Mouse (Mus musculus) heart, adult 8-10 months (tissue): ENCODE results near the gene Cwc25. TPM values are rescaled to one million over a fixed set of nuclear protein-coding genes. Genes with fewer than 3 reads are reported as not detected.

Experiments used
- DNase-seq: peaks from one replicate; pipeline ENCODE4 v3.0.0; 2022; ENCODE audit warnings: low spot score
- microRNA-seq: library from miRNA; unstranded; fragments of <30 nt; microRNA quantifications from one replicate; pipeline ENCODE4 v1.2.0, GENCODE M21; 2022
- total RNA-seq, 4 experiments: library from RNA; stranded (reverse); gene quantifications; 2 replicates each; pipeline ENCODE4 v1.2.4; 2022

The Cwc25 gene
- total RNA-seq, 4 experiments from 2014 or later = 6.1 to 7.1 (median 6.3) TPM

GRCm38 (mm10) chr11:97700003-97700745, 66.2 kb downstream of the Cwc25 start, which contains the start of gene Pcgf2:
Gene Pcgf2 (minus strand): TSS chr11:97700497.
- DNase-seq = peak; percentile 77

- peak; percentile 83 for DNase-seq
These were observed 66.7 kb downstream of the Cwc25 start for GRCm38 (mm10) chr11:97699626-97700002.

- DNase-seq = peak; percentile 45
These were observed 67.4 kb downstream of the Cwc25 start for GRCm38 (mm10) chr11:97698741-97699611.

- no peak for DNase-seq
These were observed 68.3 kb downstream of the Cwc25 start for GRCm38 (mm10) chr11:97697891-97698529.

- no peak for DNase-seq
These were observed 69.0 kb downstream of the Cwc25 start for GRCm38 (mm10) chr11:97697199-97697890.

- DNase-seq = no peak
These were observed 69.7 kb downstream of the Cwc25 start for GRCm38 (mm10) chr11:97696669-97697068.

GRCm38 (mm10) chr11:97695712-97696401, 70.5 kb downstream of the Cwc25 start:
- DNase-seq = no peak

Small RNA genes within 50 kb of the gene (microRNA-seq; reads per million reads assigned to microRNA genes)
- not detected for gene Mir8102

Other genes starting within 250 kb of the Cwc25 start
- under 1 TPM; 0.06 to 0.75 (median 0.18) TPM for gene Srcin1, start 190.4 kb downstream of the Cwc25 start, total RNA-seq
- 1 to 10 TPM in 3 of 4 experiments, under 1 TPM in 1; 0.92 to 1.7 (median 1.2) TPM for gene Epop, start 136.9 kb downstream of the Cwc25 start, total RNA-seq
- 10 to 100 TPM; 68.8 to 84.0 (median 69.8) TPM for gene Mllt6, start 103.1 kb downstream of the Cwc25 start, total RNA-seq
- gene Cisd3, start 80.7 kb downstream of the Cwc25 start, total RNA-seq = 100 to 1,000 TPM; 133 to 158 (median 141) TPM
- 1 to 10 TPM; 4.6 to 6.3 (median 5.3) TPM for gene Pcgf2, start 66.1 kb downstream of the Cwc25 start, total RNA-seq
- 100 to 1,000 TPM; 145 to 154 (median 150) TPM for gene Psmb3, start 63.2 kb downstream of the Cwc25 start, total RNA-seq
- gene Pip4k2b, start 21.9 kb downstream of the Cwc25 start, total RNA-seq = 10 to 100 TPM; 21.9 to 26.6 (median 25.6) TPM
- gene 1700001P01Rik, start 9.4 kb upstream of the Cwc25 start, total RNA-seq = not detected
- gene Rpl23, start 15.9 kb upstream of the Cwc25 start, total RNA-seq = 100 to 1,000 TPM; 425 to 610 (median 521) TPM
- gene Lasp1, start 32.4 kb upstream of the Cwc25 start, total RNA-seq = 10 to 100 TPM; 20.1 to 32.0 (median 25.8) TPM
- 1 to 10 TPM in 1 of 4 experiments, under 1 TPM in 3; 0.22 to 1.7 (median 0.51) TPM for gene B230217C12Rik, start 74.2 kb upstream of the Cwc25 start, total RNA-seq
- under 1 TPM; 0.28 to 0.56 (median 0.31) TPM for gene Fbxo47, start 117.6 kb upstream of the Cwc25 start, total RNA-seq
- gene Plxdc1, start 219.9 kb upstream of the Cwc25 start, total RNA-seq = 1 to 10 TPM; 2.7 to 4.5 (median 3.4) TPM
- under 1 TPM; 0.22 to 0.87 (median 0.45) TPM for gene Arl5c, start 229.6 kb upstream of the Cwc25 start, total RNA-seq